Mouse (Mus musculus): ENCODE data around the gene Psmd8.
"Not testable (repeated sequence)": the region's sequence is repeated elsewhere in the genome, so short reads cannot be mapped to it uniquely, and the experiment has no call there.

Gene Psmd8

DNA sequence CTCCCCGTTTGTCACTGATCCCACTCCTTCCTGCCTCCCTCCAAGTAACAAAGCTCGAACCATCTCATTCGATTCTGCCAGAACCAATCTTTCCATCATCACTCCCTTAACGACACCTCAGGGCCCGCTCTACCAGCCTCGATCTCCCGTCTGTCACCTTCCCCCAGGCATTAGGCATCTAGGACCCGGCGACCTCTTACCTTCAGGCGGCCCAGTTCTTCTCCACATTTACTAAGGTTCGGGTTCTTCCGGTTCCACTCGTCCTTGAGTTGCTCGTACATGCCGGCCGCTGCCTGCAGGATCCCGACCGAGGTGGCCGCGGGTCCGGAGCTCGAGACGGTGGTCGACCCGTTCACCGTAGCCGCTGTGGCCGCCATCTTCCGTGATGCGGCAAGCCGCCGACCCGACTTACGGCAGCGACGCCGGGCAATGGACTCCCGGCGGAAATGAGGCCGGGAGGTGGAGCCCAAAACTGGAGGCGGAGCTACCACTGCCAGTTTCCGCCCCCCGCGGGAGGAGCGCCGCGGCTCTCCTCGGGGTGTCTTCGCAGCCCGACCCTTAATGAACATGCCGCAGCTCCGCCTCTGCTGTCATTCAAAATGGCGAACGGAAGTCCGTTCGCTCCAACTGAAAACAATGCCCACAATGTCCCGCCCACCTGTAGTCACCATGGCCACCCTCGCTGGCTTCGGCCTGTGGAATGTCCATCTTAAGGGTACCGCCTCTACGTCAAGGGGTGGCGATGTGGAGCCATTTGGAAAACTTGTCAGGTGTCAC, at the start of gene Psmd8:
Gene Psmd8, minus strand, starts transcription at position 625 of the 777 bp plus-strand sequence.
- DNase-seq (ENCODE audit: low spot score in 2 of 2) = peak; percentile 93 to 96

DNA sequence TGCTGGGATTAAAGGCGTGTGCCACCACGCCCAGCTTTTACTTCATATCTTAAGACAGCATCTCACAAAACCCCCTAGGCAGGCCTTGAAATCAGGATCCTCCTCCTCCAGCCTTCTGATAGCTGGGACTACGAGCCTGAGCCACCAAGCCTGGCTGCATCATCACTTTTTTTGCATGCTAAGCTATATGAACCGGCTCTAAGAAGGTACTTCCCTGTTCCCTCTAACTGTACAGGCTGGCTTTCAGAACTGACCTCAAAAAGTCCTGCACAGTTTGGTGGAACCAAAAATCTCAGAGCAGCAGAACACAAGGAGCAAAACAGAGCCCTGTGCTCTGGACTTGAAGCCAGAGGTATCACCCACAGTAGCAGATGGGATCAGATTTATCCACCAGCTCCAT, 47.7 kb upstream of the Psmd8 start:
- DNase-seq (ENCODE audit: low spot score in 2 of 2) = no peak

- DNase-seq (ENCODE audit: low spot score in 2 of 2) = no peak
Observed at GRCm38 (mm10) chr7:29225520-29225919, 45.0 kb upstream of the Psmd8 start.

GRCm38 (mm10) chr7:29224756-29225394, 44.4 kb upstream of the Psmd8 start:
- DNase-seq (ENCODE audit: low spot score in 2 of 2) = no peak

- no peak for DNase-seq (ENCODE audit: low spot score in 2 of 2)
Observed at GRCm38 (mm10) chr7:29214846-29215245, 34.3 kb upstream of the Psmd8 start.

DNA sequence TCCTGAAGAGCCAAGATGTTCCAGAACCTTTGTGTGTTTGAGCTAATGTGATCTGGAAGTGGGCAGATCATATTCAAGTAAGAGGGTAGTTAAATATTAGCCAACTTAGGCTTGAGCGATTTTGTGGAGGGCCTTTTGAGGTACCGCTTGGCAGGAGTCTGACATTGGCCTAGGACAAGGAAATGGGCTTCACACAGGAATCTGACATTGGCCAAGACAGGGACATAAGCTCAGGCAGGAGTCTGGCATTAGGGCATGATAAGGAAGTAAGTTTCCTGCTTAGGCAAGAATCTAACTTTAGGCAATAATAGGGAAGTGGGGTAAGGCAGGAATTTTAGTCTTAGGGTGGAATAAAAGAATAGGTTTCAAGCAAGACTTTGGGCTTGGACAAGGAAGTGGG, 33.7 kb upstream of the Psmd8 start:
- no peak for DNase-seq (ENCODE audit: low spot score in 2 of 2)

GRCm38 (mm10) chr7:29213675-29214082, 33.2 kb upstream of the Psmd8 start, which contains the start of gene Catsperg1:
Catsperg1 (minus strand) TSS chr7:29214035.
- DNase-seq (ENCODE audit: low spot score in 2 of 2) = no peak

- DNase-seq (ENCODE audit: low spot score in 2 of 2) = not testable (repeated sequence)
Observed at GRCm38 (mm10) chr7:29212775-29213560, 32.5 kb upstream of the Psmd8 start.

DNA sequence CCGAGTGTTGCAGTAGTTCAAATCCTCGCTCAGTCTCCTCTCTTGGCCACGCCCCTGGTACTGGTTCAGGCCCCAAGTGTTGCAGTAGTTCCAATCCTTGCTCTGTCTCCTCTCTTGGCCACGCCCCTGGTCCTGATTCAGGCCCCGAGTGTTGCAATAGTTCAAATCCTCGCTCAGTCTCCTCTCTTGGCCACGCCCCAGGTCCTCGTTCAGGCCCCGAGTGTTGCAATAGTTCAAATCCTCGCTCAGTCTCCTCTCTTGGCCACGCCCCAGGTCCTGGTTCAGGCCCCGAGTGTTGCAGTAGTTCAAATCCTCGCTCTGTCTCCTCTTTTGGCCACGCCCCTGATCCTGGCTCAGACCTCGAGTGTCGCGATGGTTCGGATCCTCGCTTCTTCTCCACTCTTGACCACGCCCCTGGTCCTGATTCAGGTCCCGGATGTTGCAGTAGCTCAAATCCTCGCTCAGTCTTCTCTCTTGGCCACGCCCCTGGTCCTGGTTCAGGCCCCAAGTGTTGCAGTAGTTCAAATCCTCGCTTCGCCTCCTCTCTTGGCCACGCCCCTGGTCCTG, 31.8 kb upstream of the Psmd8 start:
- no peak for DNase-seq (ENCODE audit: low spot score in 2 of 2)

DNA sequence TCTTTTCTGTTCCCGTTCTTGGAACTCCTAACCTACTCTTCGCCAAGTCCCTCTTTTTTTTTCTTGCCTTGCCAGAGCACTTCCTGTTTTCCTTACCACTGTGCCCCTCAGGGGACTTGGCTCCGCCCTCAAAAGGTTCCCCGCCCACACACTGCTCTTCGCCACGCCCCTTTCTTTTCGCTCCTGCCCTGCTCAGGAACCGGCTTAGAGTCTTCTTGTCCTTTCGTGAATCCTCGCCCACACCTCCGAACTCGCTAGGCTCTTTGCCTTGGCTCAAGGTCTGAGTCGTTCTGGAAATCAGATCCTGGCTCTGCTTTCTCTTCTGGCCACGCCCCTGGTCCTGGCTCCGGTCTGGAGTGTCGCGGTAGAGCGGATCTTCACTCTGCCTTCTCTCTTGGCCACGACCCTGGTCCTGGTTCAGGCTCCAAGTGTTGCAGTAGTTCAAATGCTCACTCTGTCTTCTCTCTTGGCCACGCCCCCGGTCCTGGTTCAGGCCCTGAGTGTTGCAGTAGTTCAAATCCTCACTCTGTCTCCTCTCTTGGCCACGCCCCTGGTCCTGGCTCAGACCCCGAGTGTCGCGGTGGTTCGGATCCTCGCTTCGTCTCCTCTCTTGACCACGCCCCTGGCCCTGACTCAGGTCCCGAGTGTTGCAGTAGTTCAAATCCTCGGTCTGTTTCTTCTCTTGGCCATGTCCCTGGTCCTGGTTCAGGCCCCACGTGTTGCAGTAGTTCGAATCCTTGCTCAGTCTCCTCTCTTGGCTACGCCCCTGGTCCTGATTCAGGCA, 31.1 kb upstream of the Psmd8 start:
- peak in 1 of 2 experiments; percentile 68 for DNase-seq (ENCODE audit: low spot score in 2 of 2)

DNA sequence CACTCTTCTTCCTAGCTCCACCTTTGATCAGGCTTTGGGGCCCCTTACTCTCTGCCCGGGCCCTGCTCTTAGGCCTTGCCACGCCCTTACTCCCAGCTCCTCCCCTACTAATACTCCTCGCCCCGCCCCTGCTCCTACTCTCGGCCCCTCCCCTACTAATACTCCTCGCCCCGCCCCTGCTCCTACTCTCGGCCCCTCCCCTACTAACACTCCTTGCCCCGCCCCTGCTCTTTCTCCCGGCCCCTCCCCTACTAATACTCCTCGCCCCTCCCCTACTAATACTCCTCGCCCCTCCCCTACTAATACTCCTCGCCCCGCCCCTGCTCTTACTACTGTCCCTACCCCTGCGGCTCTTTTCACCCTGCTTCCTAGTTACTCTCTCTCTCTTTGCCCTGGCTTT, 30.5 kb upstream of the Psmd8 start:
- DNase-seq (ENCODE audit: low spot score in 2 of 2) = not testable (repeated sequence)

DNA sequence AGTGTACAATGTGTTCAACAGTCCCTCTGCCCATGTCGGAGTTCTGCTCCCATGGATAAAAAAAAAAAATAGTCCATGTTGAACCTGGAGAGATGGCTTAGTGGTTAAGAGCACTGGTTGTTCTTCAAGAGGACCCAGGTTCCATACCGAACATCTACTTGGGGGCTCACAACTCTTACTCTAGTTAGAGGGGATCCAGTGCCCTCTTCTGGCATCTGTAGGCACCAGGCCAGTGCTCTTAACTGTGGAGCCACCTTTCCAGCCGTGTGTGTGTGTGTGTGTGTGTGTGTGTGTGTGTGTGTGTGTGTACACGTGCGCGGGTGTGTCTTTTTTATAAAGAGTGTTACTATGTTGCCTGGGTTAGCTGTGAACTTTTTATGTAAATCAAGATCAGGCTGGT, 22.1 kb upstream of the Psmd8 start:
- DNase-seq (ENCODE audit: low spot score in 2 of 2) = no peak

DNA sequence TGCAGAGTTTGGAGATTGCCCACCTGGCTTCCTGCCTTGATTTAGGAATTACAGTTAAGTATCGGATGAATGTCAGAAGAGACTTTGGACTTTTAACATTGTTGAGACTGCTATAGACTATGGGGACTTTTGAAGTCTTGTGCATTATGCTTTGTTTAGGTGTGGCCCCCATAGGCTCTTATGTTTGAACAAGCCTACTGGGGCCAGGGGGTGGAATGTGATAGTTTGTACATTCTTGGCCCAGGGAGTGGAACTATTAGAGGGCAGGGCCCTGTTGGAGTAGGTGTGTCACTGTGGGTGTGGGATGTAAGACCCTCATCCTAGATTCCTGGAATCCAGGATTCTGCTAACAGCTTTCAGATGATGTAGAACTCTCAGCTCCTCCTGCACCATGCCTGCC, 13.7 kb upstream of the Psmd8 start:
- not testable (repeated sequence) for DNase-seq (ENCODE audit: low spot score in 2 of 2)

- not testable (repeated sequence) for DNase-seq (ENCODE audit: low spot score in 2 of 2)
Observed at GRCm38 (mm10) chr7:29181323-29181722, 822 bp upstream of the Psmd8 start.

GRCm38 (mm10) chr7:29180854-29181236, 344 bp upstream of the Psmd8 start:
- no peak for DNase-seq (ENCODE audit: low spot score in 2 of 2)

DNA sequence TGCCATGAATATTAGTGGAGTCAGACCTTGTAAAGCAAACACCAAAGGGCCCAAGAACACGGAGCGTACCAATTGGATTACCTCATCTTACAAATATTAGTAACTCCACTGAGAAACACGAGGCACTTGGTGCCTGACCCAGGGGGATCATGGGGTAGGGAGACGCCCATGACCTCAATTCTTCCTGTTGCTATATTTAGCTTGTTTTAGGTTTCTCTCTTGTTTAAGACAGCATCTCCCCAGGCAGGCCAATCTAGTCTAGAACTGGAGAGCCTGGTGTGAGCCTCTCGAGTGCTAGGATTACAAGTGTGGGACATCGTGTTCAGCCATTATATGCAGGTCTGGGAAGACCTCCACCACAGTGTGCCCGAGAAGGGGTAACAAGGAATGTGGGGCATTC, 1.2 kb downstream of the Psmd8 start:
- no peak for DNase-seq (ENCODE audit: low spot score in 2 of 2)

DNA sequence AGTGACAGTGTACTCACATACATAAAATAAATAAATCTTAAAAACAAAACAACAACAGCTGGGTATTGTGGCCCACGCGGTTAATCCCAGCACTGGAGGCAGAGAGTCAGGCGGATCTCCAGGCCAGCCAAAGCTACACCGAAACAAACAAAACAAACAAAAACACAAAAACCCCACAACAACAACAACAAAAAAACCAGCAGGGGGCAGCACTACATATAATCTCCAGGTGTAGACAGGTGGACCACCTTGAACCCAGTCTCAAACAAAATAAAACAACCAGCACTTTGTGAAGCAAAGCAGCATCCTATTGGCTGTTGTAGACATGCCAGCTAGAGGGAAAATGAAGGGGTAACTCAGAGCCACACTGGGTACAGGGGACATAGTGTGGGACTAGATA, 2.4 kb downstream of the Psmd8 start:
- DNase-seq (ENCODE audit: low spot score in 2 of 2) = no peak

- DNase-seq (ENCODE audit: low spot score in 2 of 2) = no peak
Observed at GRCm38 (mm10) chr7:29172390-29173016, 8.0 kb downstream of the Psmd8 start.

- DNase-seq (ENCODE audit: low spot score in 2 of 2) = no peak
Observed at GRCm38 (mm10) chr7:29171562-29172097, 8.9 kb downstream of the Psmd8 start.

DNA sequence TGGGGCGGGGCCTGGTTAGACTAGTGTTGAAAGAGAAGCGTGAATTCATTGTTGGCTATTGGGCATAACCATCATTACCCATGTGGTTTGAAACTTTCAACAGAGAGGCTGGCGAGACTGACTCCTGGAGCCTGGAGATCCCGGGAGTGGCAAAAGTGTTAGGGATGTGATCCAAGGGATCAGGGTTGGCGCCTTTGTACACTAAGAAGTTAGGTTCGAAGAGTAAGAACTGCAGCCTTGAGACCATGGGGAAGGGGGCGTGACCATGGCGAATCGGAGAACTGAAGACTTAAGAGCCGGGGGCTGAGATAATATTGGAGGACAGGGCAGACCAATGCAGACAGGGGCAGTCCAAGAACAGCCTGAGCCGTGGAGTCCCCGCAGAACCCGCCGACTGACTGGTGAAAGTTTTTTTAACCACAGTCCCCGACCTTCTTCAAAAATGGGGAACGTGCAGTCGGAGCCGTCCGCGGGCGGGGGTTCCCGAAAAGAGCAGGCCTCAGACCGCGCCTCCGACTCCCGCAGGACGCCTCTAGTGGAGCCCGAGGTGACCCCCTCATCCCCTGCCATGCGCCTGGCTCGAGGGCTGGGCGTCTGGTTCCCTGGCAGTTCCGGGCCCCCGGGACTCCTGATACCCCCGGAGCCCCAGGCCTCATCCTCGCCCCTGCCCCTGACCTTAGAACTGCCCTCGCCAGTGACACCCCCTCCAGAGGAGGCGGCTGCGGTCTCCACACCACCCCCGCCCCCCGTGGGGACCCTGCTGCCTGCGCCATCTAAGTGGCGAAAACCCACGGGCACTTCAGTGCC, 9.5 kb downstream of the Psmd8 start:
- no peak for DNase-seq (ENCODE audit: low spot score in 2 of 2)
